Mouse (Mus musculus) limb, embryonic 14.5 days (tissue): Measurements from ENCODE around the gene Jade2. TPM values are rescaled to one million over a fixed set of nuclear protein-coding genes. Genes with fewer than 3 reads are reported as not detected.

Experiments
- ATAC-seq: fragments of 200-750 bp; cut with Nextera tagmentation; 2 replicates; pipeline ENCODE4 v1.8.0; 2017; ENCODE audit warnings: low read depth, moderate number of reproducible peaks, moderate TSS enrichment; ENCODE audit not compliant: low FRiP score
- DNase-seq: peaks from one replicate; pipeline ENCODE4 v3.0.0-alpha.2; 2015; ENCODE audit warnings: low spot score
- H3K27ac ChIP-seq: fragments of 300-500 bp; sonication (generic); replicated peaks from 2 replicates; pipeline ENCODE4 v1.5.1; 2014; ENCODE audit warnings: low read depth, mild to moderate bottlenecking, low read length, moderate library complexity, mixed read lengths
- H3K27me3 ChIP-seq: fragments of 300-500 bp; sonication (generic); 2 replicates; pipeline ENCODE4 v1.6.1; 2014; ENCODE audit warnings: low read length, mixed read lengths; ENCODE audit not compliant: control insufficient read depth, insufficient read depth
- H3K36me3 ChIP-seq: fragments of 300-500 bp; sonication (generic); 2 replicates; pipeline ENCODE4 v1.6.1; 2014; ENCODE audit warnings: mild to moderate bottlenecking, low read length, moderate library complexity, mixed read lengths; ENCODE audit not compliant: control insufficient read depth, insufficient read depth
- H3K4me1 ChIP-seq: fragments of 300-500 bp; sonication (generic); 2 replicates; pipeline ENCODE4 v1.6.1; 2014; ENCODE audit warnings: antibody characterized with exemption, low read length, mixed read lengths; ENCODE audit not compliant: control insufficient read depth, insufficient read depth
- H3K4me2 ChIP-seq: fragments of 300-500 bp; sonication (generic); replicated peaks from 2 replicates; pipeline ENCODE4 v1.6.1; 2014; ENCODE audit warnings: low read depth, mild to moderate bottlenecking, low read length, moderate library complexity; ENCODE audit not compliant: severe bottlenecking
- H3K4me3 ChIP-seq: fragments of 300-500 bp; sonication (generic); replicated peaks from 2 replicates; pipeline ENCODE4 v1.5.1; 2014; ENCODE audit warnings: low read length
- H3K9ac ChIP-seq: fragments of 300-500 bp; sonication (generic); 2 replicates; pipeline ENCODE4 v1.6.1; 2014; ENCODE audit warnings: mild to moderate bottlenecking, low read depth, low read length, moderate library complexity; ENCODE audit not compliant: severe bottlenecking
- H3K9me3 ChIP-seq: fragments of 300-500 bp; sonication (generic); 2 replicates; pipeline ENCODE4 v1.6.1; 2016; ENCODE audit warnings: low read length; ENCODE audit not compliant: control insufficient read depth
- POLR2A ChIP-seq: fragments of 200-500 bp; IDR thresholded peaks from 2 replicates; pipeline ENCODE4 v1.8.0; 2012; ENCODE audit warnings: inconsistent platforms, mild to moderate bottlenecking, moderate library complexity, borderline replicate concordance; ENCODE audit not compliant: insufficient read depth, insufficient read length; ENCODE audit errors: extremely low read depth
- WGBS: fragments of 180-500 bp; shearing (Covaris S2); extraction: QIAGEN DNeasy Blood & Tissue Kit; methylation state at CpG from one replicate; pipeline ENCODE4 v1.1.7; 2014; 5-methylcytosine and 5-hydroxymethylcytosine counted together
- polyA plus RNA-seq, 2 experiments: library from polyadenylated mRNA; depleted of rRNA in 1 of 2; stranded (reverse) in 1 of 2; unstranded in 1 of 2; fragments of >200 nt; fragmentation: Nextera tagmentation in 1 of 2; extraction: Ambion mirVana in 1 of 2; gene quantifications; 2 replicates each; pipeline versions ENCODE4 v1.2.1 to v1.2.3; 2012 to 2014

The Jade2 gene
- polyA plus RNA-seq, 2 experiments = 1.7 to 5.2 TPM

DNA sequence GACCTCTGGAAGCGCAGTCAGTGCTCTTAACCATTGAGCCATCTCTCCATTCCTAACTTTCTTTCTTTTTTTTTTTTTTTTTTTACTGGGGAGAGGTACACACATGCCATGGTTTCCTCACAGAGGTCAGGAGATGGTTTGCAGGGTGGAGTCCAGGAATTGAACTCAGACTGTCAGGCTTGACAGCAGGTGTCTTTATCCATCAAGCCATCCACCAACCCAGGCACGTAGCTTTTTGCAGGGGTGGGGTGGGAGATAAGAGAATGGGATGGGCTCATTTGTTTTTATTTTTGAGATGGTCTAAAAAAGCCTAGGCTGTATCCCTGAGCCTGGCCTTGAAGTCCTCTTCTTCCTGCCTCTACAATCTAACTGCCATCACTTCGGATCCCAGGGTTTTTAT is 81.9 kb downstream of the Jade2 start:
- Histone ChIP-seq H3K4me2 (no peak overlapping the region), H3K27me3 (no peaks in the 10 kb centered on the region), H3K27ac (no peak overlapping the region), H3K4me1 (no peaks in the 10 kb centered on the region), H3K4me3 (no peak overlapping the region), H3K9me3 (no peaks in the 10 kb centered on the region), H3K36me3 (peaks cover 14% of the 10 kb centered on the region), H3K9ac (no peak overlapping the region)
- no peak for DNase-seq
- 93% methylated on average over 3 of the region's 3 CpGs for WGBS
- ATAC-seq = no peak
- TF ChIP-seq POLR2A = no peak

DNA sequence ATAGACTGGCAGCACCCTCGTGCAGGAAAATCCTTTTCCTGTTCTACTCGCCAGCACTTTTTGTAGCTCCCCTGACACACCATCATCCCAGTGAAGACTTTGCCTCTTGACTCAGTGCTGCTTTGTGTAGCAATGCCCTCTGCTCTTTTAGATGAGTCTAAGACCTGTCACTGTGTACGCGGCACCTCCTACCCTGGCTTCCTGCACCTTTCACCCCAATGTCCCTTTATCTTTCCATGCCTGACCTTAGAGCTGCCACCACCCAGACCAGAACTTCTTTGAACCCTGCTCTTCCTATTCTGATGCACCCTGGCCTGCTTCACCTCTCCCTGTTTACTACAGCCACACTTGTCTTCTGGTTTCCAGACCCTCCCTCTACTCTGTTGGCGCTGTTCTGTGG is 89.2 kb downstream of the Jade2 start:
- H3K36me3 ChIP-seq = no peaks in the 10 kb centered on the region
- peaks cover 8% of the 10 kb centered on the region for H3K4me1 ChIP-seq
- H3K9me3 ChIP-seq = no peaks in the 10 kb centered on the region
- ATAC-seq = no peak
- no peak overlapping the region for H3K27ac ChIP-seq
- WGBS = 67% methylated on average over 5 of the region's 5 CpGs
- no peaks in the 10 kb centered on the region for H3K27me3 ChIP-seq
- no peak for TF ChIP-seq POLR2A
- no peak for DNase-seq
- no peak overlapping the region for H3K9ac ChIP-seq
- no peak overlapping the region for H3K4me2 ChIP-seq
- no peak overlapping the region for H3K4me3 ChIP-seq

DNA sequence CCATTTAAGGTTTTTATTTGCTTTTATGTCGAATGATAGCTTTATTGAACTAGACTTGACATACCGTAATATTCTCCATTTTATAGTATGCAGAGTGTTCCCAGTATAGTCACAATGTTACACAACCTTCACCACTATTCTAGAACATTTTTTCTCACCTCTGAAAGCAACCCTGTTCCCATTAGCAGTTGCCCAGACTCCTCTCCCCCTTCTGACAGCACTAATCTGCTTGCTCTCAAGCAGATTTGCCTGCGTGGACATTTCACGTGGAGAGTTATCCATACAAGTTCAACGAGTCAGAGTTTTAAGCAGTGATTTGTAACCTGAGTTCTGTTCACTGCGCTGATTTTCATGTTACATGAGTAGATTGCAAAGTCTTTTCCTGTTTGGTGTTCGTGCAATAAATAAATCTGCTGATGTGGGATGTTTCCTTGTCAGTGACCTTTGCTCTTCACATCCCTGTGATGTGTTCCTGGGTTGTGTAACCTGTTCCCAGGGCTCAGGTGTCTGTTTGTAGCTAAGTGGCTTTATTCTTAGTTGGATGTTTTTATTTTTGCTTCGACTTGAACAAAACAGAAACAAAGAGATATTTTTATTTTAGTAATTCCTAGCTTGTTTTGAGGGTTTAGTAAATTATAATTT is 89.8 kb downstream of the Jade2 start:
- H3K9ac ChIP-seq = no peak overlapping the region
- peaks cover 11% of the 10 kb centered on the region for H3K4me1 ChIP-seq
- ATAC-seq (no peak), DNase-seq (no peak)
- no peaks in the 10 kb centered on the region for H3K9me3 ChIP-seq
- H3K36me3 ChIP-seq = no peaks in the 10 kb centered on the region
- no peaks in the 10 kb centered on the region for H3K27me3 ChIP-seq
- 69% methylated on average over 8 of the region's 8 CpGs for WGBS
- no peak overlapping the region for H3K27ac ChIP-seq
- no peak for TF ChIP-seq POLR2A
- H3K4me3 ChIP-seq = no peak overlapping the region
- no peak overlapping the region for H3K4me2 ChIP-seq

DNA sequence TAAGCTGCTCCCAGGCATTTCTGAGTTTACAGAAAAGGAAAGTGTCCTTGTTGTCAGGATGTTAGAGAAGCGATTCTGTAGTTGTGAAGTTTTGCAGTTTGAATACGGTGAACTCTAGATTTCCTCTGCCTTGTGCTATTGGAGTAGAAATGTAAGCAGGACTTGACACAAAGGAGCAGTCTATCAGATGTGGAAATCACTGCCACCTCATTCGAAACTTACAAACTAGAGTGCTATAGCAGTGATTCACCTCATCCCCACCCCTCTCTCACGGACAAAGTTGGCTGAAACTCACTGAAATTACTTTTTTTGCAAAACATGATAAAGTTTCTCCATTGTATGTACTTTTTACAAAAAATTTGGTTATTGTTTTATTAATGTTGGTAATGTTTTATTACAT is 92.6 kb downstream of the Jade2 start:
- Histone ChIP-seq H3K9ac (no peak overlapping the region), H3K27ac (no peak overlapping the region), H3K4me3 (peak overlapping the region; percentile 66; the same call in 1 of the 2 replicates), H3K27me3 (no peaks in the 10 kb centered on the region), H3K4me1 (peaks cover 11% of the 10 kb centered on the region), H3K4me2 (peak overlapping the region; percentile 73), H3K9me3 (no peaks in the 10 kb centered on the region), H3K36me3 (no peaks in the 10 kb centered on the region)
- WGBS = 89% methylated on average over 4 of the region's 4 CpGs
- DNase-seq (no peak), ATAC-seq (no peak)
- TF ChIP-seq POLR2A = no peak

DNA sequence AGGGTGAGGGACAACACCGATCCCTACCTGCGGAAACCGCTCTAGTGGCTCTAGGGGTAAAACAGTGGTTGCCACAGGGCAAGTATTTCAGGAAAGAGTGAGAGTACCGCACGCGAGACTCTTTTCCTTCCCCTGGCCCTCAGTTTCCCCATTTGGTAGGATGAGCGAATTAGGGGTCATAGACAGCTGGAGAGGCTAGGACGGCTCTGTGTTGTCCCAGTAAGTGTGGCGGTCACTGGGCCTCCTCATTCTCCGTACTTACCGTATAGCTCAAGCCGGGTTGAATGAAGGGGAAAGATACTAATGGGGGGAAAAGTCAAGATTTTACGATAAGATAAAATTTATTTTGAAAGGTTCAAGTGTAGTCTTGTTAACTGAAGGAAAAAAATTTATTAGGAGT is 93.5 kb downstream of the Jade2 start:
- 6% methylated on average over 13 of the region's 13 CpGs for WGBS
- no peak; the same call in 1 of the 2 replicates for ATAC-seq

More for the DNA sequence above, 93.5 kb downstream of the Jade2 start:
- TF ChIP-seq POLR2A = no peak
- H3K9ac ChIP-seq = peak overlapping the region; percentile 80
- H3K27me3 ChIP-seq = no peaks in the 10 kb centered on the region
- no peaks in the 10 kb centered on the region for H3K9me3 ChIP-seq
- peak overlapping the region; percentile 66 for H3K4me3 ChIP-seq
- H3K4me2 ChIP-seq = peak overlapping the region; percentile 73
- H3K27ac ChIP-seq = no peak overlapping the region
- peaks cover 11% of the 10 kb centered on the region for H3K4me1 ChIP-seq
- no peaks in the 10 kb centered on the region for H3K36me3 ChIP-seq
- DNase-seq = no peak

Other genes starting within 250 kb of the Jade2 start
- gene Nhp2, start 237.9 kb downstream of the Jade2 start, polyA plus RNA-seq (2012; rRNA removed) = 77.9 and 89.0 TPM in 2 replicates
- gene Nhp2, start 237.9 kb downstream of the Jade2 start, polyA plus RNA-seq (2014; fragmentation: Nextera tagmentation; extraction: Ambion mirVana) = 165 and 176 TPM in 2 replicates
- 49.3 and 57.9 TPM in 2 replicates for gene Rmnd5b, start 221.8 kb downstream of the Jade2 start, polyA plus RNA-seq (2012; rRNA removed)
- 57.4 and 59.7 TPM in 2 replicates for gene Rmnd5b, start 221.8 kb downstream of the Jade2 start, polyA plus RNA-seq (2014; fragmentation: Nextera tagmentation; extraction: Ambion mirVana)
- gene N4bp3, start 206.8 kb downstream of the Jade2 start, polyA plus RNA-seq (2012; rRNA removed) = 22.9 and 27.2 TPM in 2 replicates
- 28.4 and 33.1 TPM in 2 replicates for gene N4bp3, start 206.8 kb downstream of the Jade2 start, polyA plus RNA-seq (2014; fragmentation: Nextera tagmentation; extraction: Ambion mirVana)
- gene D930048N14Rik, start 206.7 kb downstream of the Jade2 start, polyA plus RNA-seq (2012; rRNA removed) = 13.0 and 15.0 TPM in 2 replicates
- 4.2 and 4.5 TPM in 2 replicates for gene D930048N14Rik, start 206.7 kb downstream of the Jade2 start, polyA plus RNA-seq (2014; fragmentation: Nextera tagmentation; extraction: Ambion mirVana)
- 39.4 and 46.7 TPM in 2 replicates for gene 0610009B22Rik, start 168.8 kb downstream of the Jade2 start, polyA plus RNA-seq (2012; rRNA removed)
- gene 0610009B22Rik, start 168.8 kb downstream of the Jade2 start, polyA plus RNA-seq (2014; fragmentation: Nextera tagmentation; extraction: Ambion mirVana) = 74.6 and 81.9 TPM in 2 replicates
- gene Sec24a, start 94.0 kb downstream of the Jade2 start, polyA plus RNA-seq (2012; rRNA removed) = 15.2 and 19.4 TPM in 2 replicates
- 18.0 and 18.5 TPM in 2 replicates for gene Sec24a, start 94.0 kb downstream of the Jade2 start, polyA plus RNA-seq (2014; fragmentation: Nextera tagmentation; extraction: Ambion mirVana)
- gene Sar1b, start 94.0 kb downstream of the Jade2 start, polyA plus RNA-seq (2012; rRNA removed) = 54.7 and 55.1 TPM in 2 replicates
- 98.2 and 117 TPM in 2 replicates for gene Sar1b, start 94.0 kb downstream of the Jade2 start, polyA plus RNA-seq (2014; fragmentation: Nextera tagmentation; extraction: Ambion mirVana)
- 42.5 and 44.6 TPM in 2 replicates for gene Cdkn2aipnl, start 110.0 kb upstream of the Jade2 start, polyA plus RNA-seq (2012; rRNA removed)
- 93.3 and 103 TPM in 2 replicates for gene Cdkn2aipnl, start 110.0 kb upstream of the Jade2 start, polyA plus RNA-seq (2014; fragmentation: Nextera tagmentation; extraction: Ambion mirVana)
- 194 and 211 TPM in 2 replicates for gene Ube2b, start 143.1 kb upstream of the Jade2 start, polyA plus RNA-seq (2012; rRNA removed)
- gene Ube2b, start 143.1 kb upstream of the Jade2 start, polyA plus RNA-seq (2014; fragmentation: Nextera tagmentation; extraction: Ambion mirVana) = 141 and 151 TPM in 2 replicates
- 6.9 and 9.5 TPM in 2 replicates for gene Cdkl3, start 146.6 kb upstream of the Jade2 start, polyA plus RNA-seq (2012; rRNA removed)
- gene Cdkl3, start 146.6 kb upstream of the Jade2 start, polyA plus RNA-seq (2014; fragmentation: Nextera tagmentation; extraction: Ambion mirVana) = 11.9 and 12.3 TPM in 2 replicates
- gene Ppp2ca, start 241.0 kb upstream of the Jade2 start, polyA plus RNA-seq (2012; rRNA removed) = 63.9 and 65.6 TPM in 2 replicates
- 88.4 and 93.6 TPM in 2 replicates for gene Ppp2ca, start 241.0 kb upstream of the Jade2 start, polyA plus RNA-seq (2014; fragmentation: Nextera tagmentation; extraction: Ambion mirVana)